Comparison of ENCODE assay signal across 32 mouse cellular contexts in genomic region chr1:171922844-171923243, GRCm38 (mm10). TPM values are rescaled to one million over a fixed set of nuclear protein-coding genes. Genes with fewer than 3 reads are reported as not detected.
"Had no signal": no experiment of that assay in that cellular context is flagged by ENCODE, and none has a peak within 500 bp of the region (broad histone marks: within the 10 kb centered on the region; RNA-seq: fewer than 3 reads in every experiment).

No protein-coding gene starts in this region.

- DNase-seq: gastrocnemius, adult 2 months; gastrocnemius, postnatal 10 days; gastrocnemius, postnatal 25 days; heart, adult 11 months; heart, adult 2 months; heart, postnatal 14 days; heart, postnatal 36 days; kidney, adult 11 months; kidney, adult 2 months; kidney, adult 9 months; kidney, postnatal 14 days; kidney, postnatal 36 days; layer of hippocampus, adult 9-11 months; layer of hippocampus, postnatal 36 days; left cerebral cortex, postnatal 4 days; liver had no signal

- H3K4me3 ChIP-seq: gastrocnemius, adult 2 months; heart, adult 2 months; heart, embryonic 13.5 days; heart, embryonic 15.5 days; hindbrain, embryonic 13.5 days; hindbrain, embryonic 15.5 days; kidney, embryonic 15.5 days; limb, embryonic 12.5 days had no signal

- H3K4me1 ChIP-seq: heart, embryonic 13.5 days; heart, embryonic 15.5 days; hindbrain, embryonic 13.5 days; hindbrain, embryonic 15.5 days; kidney, embryonic 15.5 days; limb, embryonic 12.5 days had no signal

- H3K27me3 ChIP-seq: heart, embryonic 13.5 days; heart, embryonic 15.5 days; hindbrain, embryonic 13.5 days; hindbrain, embryonic 15.5 days; kidney, embryonic 15.5 days; limb, embryonic 12.5 days had no signal

- ATAC-seq: hindbrain, postnatal 0 days; intestine, embryonic 16.5 days had no signal

- H3K27ac ChIP-seq: gastrocnemius, adult 2 months; heart, adult 2 months; heart, embryonic 13.5 days; heart, embryonic 15.5 days; hindbrain, embryonic 13.5 days; hindbrain, embryonic 15.5 days; hindbrain, postnatal 0 days; kidney, embryonic 15.5 days; kidney, postnatal 0 days; limb, embryonic 12.5 days had no signal

- H3K36me3 ChIP-seq: heart, embryonic 13.5 days; heart, embryonic 15.5 days; hindbrain, embryonic 13.5 days; hindbrain, embryonic 15.5 days; kidney, embryonic 15.5 days; limb, embryonic 12.5 days had no signal

RNA-seq across cellular contexts. Expression of gene Slamf6, which starts 5.5 kb away (rescaled TPM):
- total RNA-seq: gastrocnemius, adult 2 months; gastrocnemius, postnatal 25 days; layer of hippocampus, adult 18-20 months; layer of hippocampus, postnatal 14 days; layer of hippocampus, postnatal 36 days; left cerebral cortex, postnatal 4 days had no signal
- polyA plus RNA-seq: heart, embryonic 11.5 days; hindbrain, embryonic 13.5 days; intestine, embryonic 14.5 days; limb, embryonic 12.5 days; liver, embryonic 11.5 days had no signal

RNA-seq across cellular contexts. Expression of gene Gm10521, which starts 27.4 kb away (rescaled TPM):
- total RNA-seq: gastrocnemius, adult 2 months; gastrocnemius, postnatal 25 days; hindbrain, postnatal 0 days; layer of hippocampus, adult 18-20 months; layer of hippocampus, postnatal 36 days; left cerebral cortex, postnatal 4 days had no signal
- polyA plus RNA-seq: heart, embryonic 11.5 days; heart, embryonic 13.5 days; heart, embryonic 15.5 days; heart, postnatal 0 days; hindbrain, embryonic 11.5 days; hindbrain, embryonic 13.5 days; hindbrain, embryonic 15.5 days; hindbrain, postnatal 0 days; intestine, embryonic 14.5 days; intestine, embryonic 16.5 days; kidney, embryonic 15.5 days; kidney, postnatal 0 days; limb, embryonic 12.5 days had no signal
